Mouse (Mus musculus) embryonic facial prominence, embryonic 13.5 days (tissue): Measurements from ENCODE around the gene Fkbp11. TPM values are rescaled to one million over a fixed set of nuclear protein-coding genes. Genes with fewer than 3 reads are reported as not detected.

Source experiments
- ATAC-seq: fragments of 200-750 bp; cut with Nextera tagmentation; 2 replicates; pipeline ENCODE4 v1.8.0; 2017; ENCODE audit warnings: low read depth; ENCODE audit not compliant: insufficient number of reproducible peaks, insufficient read depth, low FRiP score, low TSS enrichment
- H3K27ac ChIP-seq: fragments of 300-500 bp; sonication (generic); 2 replicates; pipeline ENCODE4 v1.5.1; 2015; ENCODE audit warnings: moderate library complexity, mild to moderate bottlenecking, inconsistent platforms
- H3K27me3 ChIP-seq: fragments of 300-500 bp; sonication (generic); 2 replicates; pipeline ENCODE4 v1.6.1; 2015; ENCODE audit warnings: mild to moderate bottlenecking, inconsistent platforms
- H3K36me3 ChIP-seq: fragments of 300-500 bp; sonication (generic); 2 replicates; pipeline ENCODE4 v1.6.1; 2015; ENCODE audit warnings: mild to moderate bottlenecking, inconsistent platforms
- H3K4me1 ChIP-seq: fragments of 300-500 bp; sonication (generic); 2 replicates; pipeline ENCODE4 v1.6.1; 2015; ENCODE audit warnings: inconsistent platforms
- H3K4me2 ChIP-seq: fragments of 300-500 bp; sonication (generic); 2 replicates; pipeline ENCODE4 v1.6.1; 2015; ENCODE audit warnings: moderate library complexity, mild to moderate bottlenecking, inconsistent platforms
- H3K4me3 ChIP-seq: fragments of 300-500 bp; sonication (generic); 2 replicates; pipeline ENCODE4 v1.5.1; 2015; ENCODE audit warnings: mild to moderate bottlenecking, inconsistent platforms
- H3K9ac ChIP-seq: fragments of 300-500 bp; sonication (generic); 2 replicates; pipeline ENCODE4 v1.6.1; 2015; ENCODE audit warnings: mild to moderate bottlenecking, inconsistent platforms
- H3K9me3 ChIP-seq: fragments of 300-500 bp; sonication (generic); 2 replicates; pipeline ENCODE4 v1.6.1; 2016; ENCODE audit warnings: inconsistent platforms
- WGBS: fragments of 180-500 bp; shearing (Covaris S2); methylation state at CpG from one replicate; pipeline ENCODE4 v1.1.7; 2015; ENCODE audit warnings: mixed read lengths; 5-methylcytosine and 5-hydroxymethylcytosine counted together
- polyA plus RNA-seq: library from polyadenylated mRNA; unstranded; fragments of >200 nt; fragmentation: Nextera tagmentation; extraction: Ambion mirVana; gene quantifications from 2 replicates; pipeline ENCODE4 v1.2.1, GENCODE M21; 2015

Gene Fkbp11
- polyA plus RNA-seq, 1 experiment from 2014 or later = 48.3 TPM

DNA sequence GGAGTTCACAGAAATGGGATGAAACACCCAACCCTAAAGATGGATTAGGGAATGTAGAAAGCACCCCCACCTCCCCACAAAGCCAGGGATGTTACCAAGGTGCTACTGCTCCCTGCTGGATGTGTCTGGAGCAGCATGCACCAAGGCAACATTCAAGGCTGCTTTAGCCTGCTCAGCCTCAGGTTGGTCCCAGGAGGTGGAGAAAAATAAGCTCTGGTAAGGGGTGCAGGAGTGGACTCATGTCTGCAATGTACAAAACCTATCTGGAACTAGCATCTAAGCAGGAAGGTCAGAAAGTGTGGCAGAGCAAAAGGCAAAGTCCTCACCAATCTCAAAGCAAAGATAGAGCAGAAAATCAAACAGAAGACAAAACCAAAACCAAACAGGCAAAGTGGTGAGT lies 9.9 kb upstream of the Fkbp11 start:
- ATAC-seq = no peak
- H3K4me1 ChIP-seq = 0 out of 2 replicates have a peak, but pooled peaks cover 4% of the 10 kb centered on the region

DNA sequence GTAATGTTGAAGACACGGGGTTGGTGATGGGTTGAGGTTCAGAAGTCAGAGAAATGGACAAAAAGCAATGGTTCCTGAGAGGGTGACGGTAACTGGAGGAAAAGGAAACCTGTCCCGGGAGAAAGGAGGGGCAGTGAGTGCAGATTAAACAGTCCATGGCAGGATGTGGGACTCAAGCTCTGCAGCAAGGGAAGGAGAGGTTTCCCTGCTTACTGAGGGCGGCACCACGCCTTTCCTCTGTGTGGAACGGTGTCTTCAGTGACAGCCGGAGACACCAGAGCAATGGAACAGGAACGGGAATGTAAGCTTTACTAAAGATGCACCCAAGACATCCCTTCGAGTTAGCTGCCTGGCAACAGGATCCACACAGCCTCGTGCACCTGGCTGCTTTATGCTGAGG lies 8.5 kb upstream of the Fkbp11 start:
- H3K4me2 ChIP-seq = no peak overlapping the region
- WGBS = 88% methylated on average over 10 of the region's 10 CpGs
- ATAC-seq = no peak

More for the DNA sequence above, 9.9 kb upstream of the Fkbp11 start:
- Histone ChIP-seq H3K9ac (no peak overlapping the region), H3K9me3 (no peaks in the 10 kb centered on the region), H3K27ac (no peak overlapping the region), H3K4me2 (no peak overlapping the region), H3K4me3 (no peak overlapping the region), H3K36me3 (peaks cover 74% of the 10 kb centered on the region), H3K27me3 (no peaks in the 10 kb centered on the region)

DNA sequence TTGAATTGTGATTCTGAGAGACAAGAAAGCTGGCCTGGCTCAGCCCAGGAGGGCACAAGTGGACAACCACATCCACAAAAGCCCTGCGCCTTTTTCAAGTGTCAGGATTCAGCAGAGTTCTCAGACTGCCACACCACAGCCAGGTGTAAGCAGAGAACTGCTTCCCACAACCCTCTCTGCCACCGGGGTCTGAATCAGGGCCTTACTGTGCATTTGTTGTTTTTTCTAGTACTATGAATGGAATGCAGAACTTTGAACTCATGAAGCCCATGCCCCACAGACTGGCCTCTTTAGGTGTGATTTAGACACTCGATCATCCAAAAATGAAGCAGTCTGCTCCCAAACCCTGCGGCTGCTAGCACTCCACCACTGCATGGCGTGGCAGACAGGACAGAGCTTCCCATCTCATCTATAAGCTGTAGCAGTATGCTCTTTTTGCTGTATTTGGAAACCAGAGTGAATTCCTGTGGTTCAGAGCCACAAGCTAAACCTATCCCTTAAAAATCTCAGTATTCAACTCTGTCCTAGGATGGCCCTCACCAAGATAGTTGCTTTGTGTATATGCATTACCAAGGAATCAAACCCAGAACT lies 6.1 kb upstream of the Fkbp11 start:
- Histone ChIP-seq H3K9ac (no peak overlapping the region), H3K4me2 (no peak overlapping the region), H3K9me3 (no peaks in the 10 kb centered on the region), H3K27me3 (no peaks in the 10 kb centered on the region), H3K4me3 (no peak overlapping the region), H3K27ac (peak overlapping the region; percentile 23; the same call in 1 of the 2 replicates), H3K36me3 (peaks cover 38% of the 10 kb centered on the region), H3K4me1 (0 out of 2 replicates have a peak, but pooled peaks cover 4% of the 10 kb centered on the region)
- no peak for ATAC-seq
- WGBS = 78% methylated on average over 5 of the region's 5 CpGs

More for the DNA sequence above, 8.5 kb upstream of the Fkbp11 start:
- H3K4me1 ChIP-seq = 0 out of 2 replicates have a peak, but pooled peaks cover 4% of the 10 kb centered on the region
- no peak overlapping the region for H3K9ac ChIP-seq
- no peaks in the 10 kb centered on the region for H3K27me3 ChIP-seq
- H3K27ac ChIP-seq = no peak overlapping the region
- H3K9me3 ChIP-seq = no peaks in the 10 kb centered on the region
- H3K36me3 ChIP-seq = peaks cover 62% of the 10 kb centered on the region
- H3K4me3 ChIP-seq = no peak overlapping the region

DNA sequence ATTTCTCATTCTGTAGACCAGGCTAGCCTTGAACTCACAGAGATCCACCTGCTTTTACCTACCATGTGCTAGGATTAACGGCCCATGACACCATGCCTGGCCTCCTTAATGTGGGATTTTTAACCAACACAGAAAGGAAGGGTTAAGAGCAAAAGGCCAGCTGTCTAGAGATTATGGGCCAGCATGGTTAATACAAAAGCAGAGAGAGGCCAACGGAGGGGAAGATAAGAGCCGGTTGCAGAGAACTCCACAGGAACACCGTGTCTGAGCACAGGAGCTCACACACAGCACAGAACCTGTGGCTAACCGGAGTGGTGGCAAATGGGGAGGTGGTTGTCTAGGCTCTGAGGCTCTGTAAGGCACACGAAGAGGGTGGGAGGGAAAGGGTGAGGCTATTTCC lies 5.4 kb upstream of the Fkbp11 start:
- Histone ChIP-seq H3K27ac (no peak overlapping the region), H3K36me3 (peaks cover 31% of the 10 kb centered on the region), H3K9me3 (no peaks in the 10 kb centered on the region), H3K4me3 (no peak overlapping the region), H3K9ac (no peak overlapping the region), H3K4me2 (no peak overlapping the region), H3K4me1 (0 out of 2 replicates have a peak, but pooled peaks cover 5% of the 10 kb centered on the region), H3K27me3 (peaks cover 3% of the 10 kb centered on the region; the same call in 1 of the 2 replicates)
- 80% methylated on average over 6 of the region's 6 CpGs for WGBS
- ATAC-seq = no peak

DNA sequence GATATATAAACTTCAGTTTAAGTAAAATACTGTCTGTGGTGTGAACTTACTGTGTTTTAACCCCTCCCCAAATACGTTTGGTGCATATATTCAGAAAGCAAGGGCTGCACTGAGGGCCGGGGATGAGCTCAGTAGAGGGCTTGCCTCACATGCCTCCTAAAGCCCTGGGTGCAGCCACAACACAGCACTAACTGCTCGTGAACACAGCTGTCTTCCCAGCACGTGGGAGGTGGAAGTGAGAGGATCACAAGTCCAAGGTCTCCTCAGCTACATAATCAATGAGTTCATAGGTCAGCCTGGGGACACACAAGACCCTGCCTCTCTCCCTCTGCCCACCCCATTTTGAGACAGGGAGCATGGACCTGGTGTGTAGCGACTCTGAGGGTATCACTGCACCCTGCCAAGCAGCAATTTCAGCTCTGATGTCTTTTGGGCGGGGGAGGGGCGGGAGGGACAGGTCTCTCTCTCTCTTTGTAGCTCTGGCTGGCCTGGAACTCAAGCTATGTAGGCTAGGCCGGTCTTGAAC lies 4.1 kb upstream of the Fkbp11 start:
- Histone ChIP-seq H3K9me3 (no peaks in the 10 kb centered on the region), H3K4me1 (peaks cover 11% of the 10 kb centered on the region), H3K36me3 (peaks cover 19% of the 10 kb centered on the region), H3K27ac (no peak overlapping the region), H3K4me3 (no peak overlapping the region), H3K4me2 (no peak overlapping the region), H3K9ac (no peak overlapping the region), H3K27me3 (peaks cover 5% of the 10 kb centered on the region; the same call in 1 of the 2 replicates)
- no peak for ATAC-seq
- 64% methylated on average over 8 of the region's 8 CpGs for WGBS

DNA sequence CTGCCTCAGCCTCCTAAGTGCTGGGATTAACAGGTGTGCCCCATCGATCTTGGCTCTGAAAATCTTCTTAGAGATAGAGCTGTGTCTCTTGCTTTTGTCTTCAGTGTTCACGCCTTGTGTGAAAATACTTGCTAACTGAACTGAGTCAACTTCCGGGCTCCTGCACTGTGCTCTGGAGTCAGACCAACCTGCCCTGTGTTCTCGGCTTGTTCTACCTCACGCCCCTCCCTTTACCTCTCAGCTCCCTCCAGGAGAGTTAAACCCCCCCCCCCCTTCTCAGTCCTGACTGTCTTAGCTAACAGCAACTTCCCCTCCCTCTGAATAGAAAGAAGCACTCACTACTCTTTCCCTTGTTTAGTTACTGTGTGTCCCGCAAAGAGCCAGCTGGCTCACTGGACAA lies 2.8 kb upstream of the Fkbp11 start:
- Histone ChIP-seq H3K9me3 (no peaks in the 10 kb centered on the region), H3K27me3 (peaks cover 5% of the 10 kb centered on the region; the same call in 1 of the 2 replicates)
- WGBS = 86% methylated on average over 6 of the region's 6 CpGs

DNA sequence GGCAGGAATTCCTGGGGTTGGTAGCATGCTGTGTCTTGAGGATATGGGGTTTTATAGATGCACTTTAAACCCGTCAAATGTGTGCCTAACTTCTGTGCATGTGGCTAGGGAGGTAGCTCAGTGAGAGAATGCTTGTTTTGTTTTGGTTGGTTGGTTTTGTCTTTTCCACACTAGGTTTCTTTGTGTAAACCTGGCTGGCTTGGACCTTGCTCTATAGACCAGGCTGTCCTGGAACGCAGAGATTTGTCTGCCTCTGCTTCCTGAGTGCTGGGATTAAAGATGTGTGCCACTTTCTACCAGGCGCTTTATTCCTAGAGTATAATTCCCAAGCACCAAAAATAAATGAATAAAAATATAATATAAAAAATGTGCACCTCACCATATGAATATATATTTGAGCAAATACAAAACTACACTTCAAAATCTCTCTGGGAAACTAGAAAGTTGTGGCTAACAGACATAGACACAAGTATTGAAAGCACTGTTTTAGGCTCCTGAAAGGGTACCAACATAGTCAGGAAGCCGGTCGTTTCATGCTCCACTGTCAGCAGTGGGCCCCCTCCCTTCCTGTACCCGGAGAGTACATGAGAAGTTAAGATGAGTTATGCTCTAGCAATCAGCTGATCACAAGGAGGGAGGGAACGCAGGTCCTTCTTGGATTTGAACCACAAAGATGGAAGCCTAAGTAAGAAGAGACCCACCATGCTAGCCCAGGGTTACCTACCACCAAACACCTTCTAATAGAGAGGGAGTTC lies 2.0 kb upstream of the Fkbp11 start:
- H3K27me3 ChIP-seq = peaks cover 5% of the 10 kb centered on the region; the same call in 1 of the 2 replicates
- H3K9ac ChIP-seq = no peak overlapping the region
- no peak overlapping the region for H3K4me3 ChIP-seq
- H3K4me1 ChIP-seq = peaks cover 23% of the 10 kb centered on the region
- H3K27ac ChIP-seq = no peak overlapping the region
- no peaks in the 10 kb centered on the region for H3K36me3 ChIP-seq
- no peaks in the 10 kb centered on the region for H3K9me3 ChIP-seq
- no peak for ATAC-seq
- 61% methylated on average over 7 of the region's 7 CpGs for WGBS
- no peak overlapping the region for H3K4me2 ChIP-seq

More for the DNA sequence above, 2.8 kb upstream of the Fkbp11 start:
- no peak overlapping the region for H3K9ac ChIP-seq
- peaks cover 7% of the 10 kb centered on the region for H3K36me3 ChIP-seq
- H3K4me3 ChIP-seq = no peak overlapping the region
- H3K4me1 ChIP-seq = peaks cover 19% of the 10 kb centered on the region
- no peak for ATAC-seq
- no peak overlapping the region for H3K27ac ChIP-seq
- H3K4me2 ChIP-seq = no peak overlapping the region

DNA sequence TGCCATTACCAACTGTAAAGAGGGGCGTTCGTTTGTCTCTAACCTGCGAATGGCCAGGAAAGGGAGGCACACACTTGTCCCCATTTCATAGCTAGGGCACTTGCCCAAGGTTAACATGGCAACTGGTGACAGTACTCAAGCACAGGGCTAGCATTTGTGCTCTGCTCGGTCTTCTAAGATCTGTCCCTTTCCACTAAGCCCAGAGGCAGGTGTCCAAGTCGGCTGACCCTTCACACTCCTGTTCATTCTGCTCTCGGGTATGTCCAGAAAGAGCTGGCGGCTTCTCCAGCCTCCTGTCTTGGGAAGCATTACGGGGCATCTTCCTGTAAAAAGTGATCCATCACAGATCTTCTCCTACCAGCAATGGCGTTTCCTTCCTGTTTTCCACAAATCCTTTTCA lies 368 bp upstream of the Fkbp11 start:
- Histone ChIP-seq H3K27me3 (peaks cover 5% of the 10 kb centered on the region; the same call in 1 of the 2 replicates), H3K4me3 (peak overlapping the region; percentile 63), H3K27ac (no peak overlapping the region), H3K4me1 (peaks cover 34% of the 10 kb centered on the region), H3K9me3 (no peaks in the 10 kb centered on the region), H3K9ac (no peak overlapping the region), H3K4me2 (peak overlapping the region; percentile 94), H3K36me3 (no peaks in the 10 kb centered on the region)
- no peak for ATAC-seq
- WGBS = 43% methylated on average over 9 of the region's 9 CpGs

DNA sequence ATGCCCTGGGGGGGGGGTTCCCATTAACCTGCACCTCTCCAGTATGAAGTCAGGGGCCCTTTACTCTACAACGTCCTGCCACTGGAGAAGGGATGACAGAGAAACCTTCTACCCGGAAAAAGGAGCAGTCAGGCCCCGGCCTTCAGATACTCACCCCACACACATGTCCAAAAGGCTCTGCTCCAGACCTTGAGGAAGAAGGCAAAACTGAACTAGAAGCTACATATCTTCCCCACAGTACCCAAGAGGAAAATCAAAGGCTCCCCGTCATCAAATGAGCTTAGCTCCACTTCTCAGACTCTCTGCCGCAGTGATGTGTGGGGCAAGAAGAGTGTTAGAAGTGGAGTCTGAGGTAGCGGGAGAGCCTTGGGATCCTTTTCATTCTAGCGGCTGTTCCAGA lies 1.3 kb downstream of the Fkbp11 start:
- no peaks in the 10 kb centered on the region for H3K36me3 ChIP-seq
- H3K9me3 ChIP-seq = no peaks in the 10 kb centered on the region
- peak overlapping the region; percentile 75 for H3K9ac ChIP-seq
- peaks cover 5% of the 10 kb centered on the region; the same call in 1 of the 2 replicates for H3K27me3 ChIP-seq
- peak overlapping the region; percentile 94 for H3K4me2 ChIP-seq
- H3K27ac ChIP-seq = no peak overlapping the region
- WGBS = 27% methylated on average over 7 of the region's 7 CpGs
- ATAC-seq = no peak
- peak overlapping the region; percentile 63 for H3K4me3 ChIP-seq
- peaks cover 46% of the 10 kb centered on the region for H3K4me1 ChIP-seq

DNA sequence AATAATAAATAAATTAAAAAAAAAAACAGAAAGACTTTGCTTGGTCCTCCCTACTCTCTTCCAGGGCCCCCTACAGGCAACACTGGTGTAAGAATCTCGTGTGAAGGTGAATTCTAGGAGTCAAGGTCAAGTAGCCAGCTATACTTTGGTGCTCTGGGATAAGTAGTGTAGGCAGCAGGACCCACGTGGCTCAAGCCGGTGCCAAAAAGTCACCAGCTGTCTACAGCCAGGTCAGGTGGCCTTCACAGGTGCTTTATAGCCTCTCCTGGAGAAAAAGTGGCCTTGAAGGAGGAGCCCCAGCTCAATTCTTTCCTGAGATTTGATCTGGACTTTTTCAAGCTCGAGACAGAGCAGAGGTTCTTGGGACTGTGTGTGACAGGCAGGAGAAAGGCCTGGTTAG lies 1.9 kb downstream of the Fkbp11 start:
- Histone ChIP-seq H3K27me3 (peaks cover 5% of the 10 kb centered on the region; the same call in 1 of the 2 replicates), H3K36me3 (no peaks in the 10 kb centered on the region), H3K9me3 (no peaks in the 10 kb centered on the region), H3K4me3 (peak overlapping the region; percentile 63; the same call in 1 of the 2 replicates), H3K4me2 (peak overlapping the region; percentile 94), H3K4me1 (peaks cover 46% of the 10 kb centered on the region), H3K27ac (no peak overlapping the region), H3K9ac (peak overlapping the region; percentile 75; the same call in 1 of the 2 replicates)
- WGBS = 75% methylated on average over 4 of the region's 4 CpGs
- no peak for ATAC-seq

DNA sequence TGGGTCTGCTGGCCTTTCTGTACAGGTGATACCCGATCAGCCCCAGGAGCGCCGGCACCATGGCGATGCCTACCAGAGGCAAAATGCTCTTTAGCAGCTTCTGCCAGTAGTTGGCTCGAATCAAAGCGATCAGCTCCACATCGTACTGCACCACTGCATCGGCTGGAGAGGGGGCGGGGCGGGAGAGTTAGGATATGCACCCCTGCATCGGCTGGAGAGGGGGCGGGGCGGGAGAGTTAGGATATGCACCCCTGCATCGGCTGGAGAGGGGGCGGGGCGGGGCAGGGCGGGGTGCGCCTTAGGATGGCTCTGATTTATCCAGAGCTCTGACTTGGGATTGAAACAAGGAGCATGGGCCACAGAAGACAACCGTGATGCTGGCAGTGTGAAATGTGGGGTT lies 3.6 kb downstream of the Fkbp11 start:
- H3K9ac ChIP-seq = 0 out of 2 replicates have a peak overlapping the region, but pooled peaks have one; percentile 44
- H3K4me1 ChIP-seq = peaks cover 46% of the 10 kb centered on the region
- no peak for ATAC-seq
- H3K4me3 ChIP-seq = no peak overlapping the region
- H3K4me2 ChIP-seq = peak overlapping the region; percentile 44
- 29% methylated on average over 19 of the region's 19 CpGs for WGBS
- peaks cover 5% of the 10 kb centered on the region; the same call in 1 of the 2 replicates for H3K27me3 ChIP-seq
- no peaks in the 10 kb centered on the region for H3K9me3 ChIP-seq
- H3K36me3 ChIP-seq = no peaks in the 10 kb centered on the region
- H3K27ac ChIP-seq = no peak overlapping the region
